Mouse (Mus musculus): ENCODE measurements around the gene Zfand6. TPM values are rescaled to one million over a fixed set of nuclear protein-coding genes. Genes with fewer than 3 reads are reported as not detected.

The Zfand6 gene
- polyA plus RNA-seq, 1 experiment from 2014 or later, result 149 TPM

DNA sequence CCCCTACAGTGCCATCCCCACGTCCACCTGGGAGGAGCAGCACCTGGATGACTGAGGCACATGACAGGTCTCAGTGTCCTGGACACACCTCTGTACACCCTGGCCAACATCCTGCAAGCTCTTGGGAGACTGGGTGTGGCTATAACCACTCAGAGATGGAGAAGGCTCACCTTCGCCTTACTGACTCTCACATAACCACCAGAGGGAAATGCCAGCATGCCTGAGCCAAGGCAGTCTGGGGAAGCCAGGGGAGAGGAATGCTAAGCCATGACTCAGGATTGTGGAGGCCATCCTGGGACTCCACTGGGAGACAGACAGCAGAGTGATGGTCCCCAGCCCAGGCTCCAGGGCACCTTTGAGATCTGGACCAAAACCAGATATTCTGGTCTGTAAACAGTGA is 112.7 kb downstream of the Zfand6 start:
- no peak overlapping the region for H3K4me3 ChIP-seq (ENCODE audit: low read depth, low read length)
- 72% methylated on average over 2 of the region's 2 CpGs for WGBS
- no peak overlapping the region for H3K4me2 ChIP-seq (ENCODE audit: low read depth, low read length)
- no peaks in the 10 kb centered on the region for H3K27me3 ChIP-seq (replicated peaks; ENCODE audit: control insufficient read depth, insufficient read depth, low read length)
- no peak for DNase-seq (ENCODE audit: low spot score)
- no peak overlapping the region for H3K9ac ChIP-seq (ENCODE audit: low read depth, low read length)
- H3K4me1 ChIP-seq (ENCODE audit: control insufficient read depth, insufficient read depth, low read length), result no peaks in the 10 kb centered on the region
- H3K9me3 ChIP-seq (ENCODE audit: control insufficient read depth, low read length), result no peaks in the 10 kb centered on the region
- no peak for ATAC-seq (ENCODE audit: low read depth)
- no peaks in the 10 kb centered on the region for H3K36me3 ChIP-seq (ENCODE audit: control insufficient read depth, insufficient read depth, low read length)
- H3K27ac ChIP-seq (replicated peaks; ENCODE audit: low read depth, low read length), result no peak overlapping the region

DNA sequence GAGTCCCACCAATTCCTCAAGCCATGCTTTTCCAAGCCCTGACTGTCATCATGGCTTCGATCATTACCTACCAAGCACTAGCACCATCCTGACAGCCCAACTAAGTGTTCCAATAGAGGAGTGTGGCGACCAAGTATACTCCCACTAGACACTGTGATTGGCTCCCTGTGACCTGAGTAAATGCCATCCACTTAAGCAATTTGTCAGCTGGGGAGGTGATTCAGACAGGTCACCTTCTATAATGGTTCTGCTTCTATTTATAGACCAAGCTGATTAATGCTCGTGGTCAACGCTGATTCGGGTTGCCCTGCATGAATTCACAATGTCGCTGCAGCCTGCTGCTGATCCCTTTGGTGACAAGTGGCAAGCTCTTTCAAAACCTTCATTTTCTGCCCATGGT is 123.6 kb downstream of the Zfand6 start:
- H3K9me3 ChIP-seq (ENCODE audit: control insufficient read depth, low read length), result no peaks in the 10 kb centered on the region
- 63% methylated on average over 6 of the region's 6 CpGs for WGBS

GRCm38 (mm10) chr7:84564236-84564635 is 125.5 kb downstream of the Zfand6 start:
- H3K4me3 ChIP-seq (ENCODE audit: low read depth, low read length), result no peak overlapping the region
- no peaks in the 10 kb centered on the region for H3K27me3 ChIP-seq (replicated peaks; ENCODE audit: control insufficient read depth, insufficient read depth, low read length)
- WGBS, result 82% methylated on average over 3 of the region's 3 CpGs
- no peak overlapping the region for H3K27ac ChIP-seq (replicated peaks; ENCODE audit: low read depth, low read length)
- no peaks in the 10 kb centered on the region for H3K9me3 ChIP-seq (ENCODE audit: control insufficient read depth, low read length)
- ATAC-seq (ENCODE audit: low read depth), result no peak
- H3K4me2 ChIP-seq (ENCODE audit: low read depth, low read length), result no peak overlapping the region
- no peak overlapping the region for H3K9ac ChIP-seq (ENCODE audit: low read depth, low read length)
- no peaks in the 10 kb centered on the region for H3K36me3 ChIP-seq (ENCODE audit: control insufficient read depth, insufficient read depth, low read length)
- no peak for DNase-seq (ENCODE audit: low spot score)
- no peaks in the 10 kb centered on the region for H3K4me1 ChIP-seq (ENCODE audit: control insufficient read depth, insufficient read depth, low read length)

More for the DNA sequence above, 123.6 kb downstream of the Zfand6 start:
- H3K4me3 ChIP-seq (ENCODE audit: low read depth, low read length), result no peak overlapping the region
- no peak overlapping the region for H3K27ac ChIP-seq (replicated peaks; ENCODE audit: low read depth, low read length)
- H3K4me1 ChIP-seq (ENCODE audit: control insufficient read depth, insufficient read depth, low read length), result no peaks in the 10 kb centered on the region
- DNase-seq (ENCODE audit: low spot score), result no peak
- no peak for ATAC-seq (ENCODE audit: low read depth)
- no peak overlapping the region for H3K9ac ChIP-seq (ENCODE audit: low read depth, low read length)
- no peaks in the 10 kb centered on the region for H3K36me3 ChIP-seq (ENCODE audit: control insufficient read depth, insufficient read depth, low read length)
- H3K4me2 ChIP-seq (ENCODE audit: low read depth, low read length), result no peak overlapping the region
- H3K27me3 ChIP-seq (replicated peaks; ENCODE audit: control insufficient read depth, insufficient read depth, low read length), result no peaks in the 10 kb centered on the region

Other genes starting within 250 kb of the Zfand6 start
- gene Gm2115, start 161.0 kb downstream of the Zfand6 start, polyA plus RNA-seq (2014; fragmentation: Nextera tagmentation; extraction: Ambion mirVana), result 1.3 and 1.4 TPM in 2 replicates
- 7.0 and 7.4 TPM in 2 replicates for gene Fah, start 83.2 kb downstream of the Zfand6 start, polyA plus RNA-seq (2014; fragmentation: Nextera tagmentation; extraction: Ambion mirVana)
- gene Olfr291, start 163.6 kb upstream of the Zfand6 start, polyA plus RNA-seq (2014; fragmentation: Nextera tagmentation; extraction: Ambion mirVana), result 0.17 TPM in 1 of 2 replicates, not detected in the other